Mouse (Mus musculus): Measurements from ENCODE around the gene Zfp429.

DNA sequence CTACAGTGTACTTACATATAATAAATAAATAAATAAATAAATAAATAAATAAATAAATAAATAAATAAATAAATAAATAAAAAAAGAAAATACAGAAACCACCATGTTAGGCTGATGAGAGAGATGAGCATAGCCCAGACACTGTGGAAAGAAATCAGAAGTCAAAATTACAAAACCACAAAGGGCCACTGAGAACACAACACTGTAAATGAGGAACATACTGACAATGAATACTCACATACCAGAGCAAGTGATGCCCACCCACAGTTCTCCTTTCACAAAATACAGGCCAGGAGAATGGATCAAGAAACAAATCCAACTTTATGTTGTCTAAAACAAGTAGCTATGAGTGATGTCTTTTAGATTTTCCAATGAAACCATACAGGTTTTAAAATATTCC lies 47.8 kb downstream of the Zfp429 start:
- TF ChIP-seq CTCF (IDR thresholded peaks at IDR 0.05), result no peak
- TF ChIP-seq EP300 (IDR thresholded peaks at IDR 0.05; ENCODE audit: insufficient read depth, low read depth, low read length), result no peak
- TF ChIP-seq POLR2A (IDR thresholded peaks at IDR 0.05; ENCODE audit: insufficient read depth, low read depth, low read length), result no peak

Data from heart, adult 2 months (tissue).